Mouse (Mus musculus): ENCODE results near the gene Med9. TPM values are rescaled to one million over a fixed set of nuclear protein-coding genes. Genes with fewer than 3 reads are reported as not detected.

Med9 gene
- total and polyA plus RNA-seq, 3 experiments = 35.5 to 43.3 (median 41.6) TPM

DNA sequence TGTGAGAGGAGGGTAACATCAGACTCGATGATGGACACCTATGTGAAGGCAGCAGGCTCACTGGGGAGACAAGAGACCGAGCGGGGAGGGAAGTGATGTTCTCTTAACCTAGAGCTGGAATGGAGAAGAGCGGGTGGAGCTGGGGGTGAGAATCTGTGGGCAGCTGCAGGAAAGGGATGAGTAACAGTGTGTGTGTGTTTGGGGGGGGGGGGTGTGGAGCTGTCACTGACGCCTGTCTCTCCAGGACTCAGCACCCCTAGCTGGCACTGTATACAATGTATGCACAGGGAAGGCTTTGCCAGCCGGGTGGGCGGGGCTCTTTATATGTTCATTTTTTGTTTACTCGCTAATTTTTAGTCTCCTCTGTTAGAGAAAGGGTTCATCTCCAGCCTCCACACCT is 55.8 kb downstream of the Med9 start:
- Histone ChIP-seq H3K36me3 (replicated peaks in 1 of 2; ENCODE audit: control insufficient read depth in 1 of 2, insufficient read depth in 1 of 2, low read length in 1 of 2) (no peaks in the 10 kb centered on the region), H3K27me3 (replicated peaks) (no peaks in the 10 kb centered on the region), H3K4me3 (replicated peaks in 1 of 3; ENCODE audit: low read depth in 2 of 3, low read length in 2 of 3, poor library complexity in 1 of 3) (no peak overlapping the region), H3K4me2 (ENCODE audit: insufficient read depth, low read depth, poor library complexity, severe bottlenecking) (no peak overlapping the region), H3K9ac (ENCODE audit: insufficient read depth, low read depth) (no peak overlapping the region), H3K4me1 (ENCODE audit: control insufficient read depth in 1 of 2, insufficient read depth in 2 of 2) (peaks cover 4 to 8% of the 10 kb centered on the region in 2 experiments), H3K9me3 (replicated peaks; ENCODE audit: low read length) (no peaks in the 10 kb centered on the region), H3K79me2 (replicated peaks; ENCODE audit: control insufficient read depth, extremely low read depth, insufficient read depth, poor library complexity, severe bottlenecking) (no peaks in the 10 kb centered on the region), H3K27ac (ENCODE audit: insufficient read depth, low read depth) (no peak overlapping the region)
- dilution Hi-C loops (cut with MboI; ENCODE audit: extremely low pct_ligation_motif_present, extremely low pct_unique_long_range_greater_than_20kb, low sequenced_read_pairs) (no loop called here), in situ Hi-C loops (cut with MboI; ENCODE audit: low pct_ligation_motif_present, low pct_unique_long_range_greater_than_20kb, low sequenced_read_pairs) (no loop called here)
- TF ChIP-seq MAFK (IDR thresholded peaks at IDR 0.05; ENCODE audit: insufficient replicate concordance, low read length) (no peak), ETS1 (conservative IDR thresholded peaks at IDR 0.05; ENCODE audit: low read depth, low read length) (no peak), KAT2A (IDR thresholded peaks at IDR 0.05; ENCODE audit: insufficient replicate concordance, low read length) (no peak), ZMIZ1 (IDR thresholded peaks at IDR 0.05; ENCODE audit: low read depth, low read length) (no peak)
- no peak for DNase-seq (ENCODE audit: extremely low read depth)

DNA sequence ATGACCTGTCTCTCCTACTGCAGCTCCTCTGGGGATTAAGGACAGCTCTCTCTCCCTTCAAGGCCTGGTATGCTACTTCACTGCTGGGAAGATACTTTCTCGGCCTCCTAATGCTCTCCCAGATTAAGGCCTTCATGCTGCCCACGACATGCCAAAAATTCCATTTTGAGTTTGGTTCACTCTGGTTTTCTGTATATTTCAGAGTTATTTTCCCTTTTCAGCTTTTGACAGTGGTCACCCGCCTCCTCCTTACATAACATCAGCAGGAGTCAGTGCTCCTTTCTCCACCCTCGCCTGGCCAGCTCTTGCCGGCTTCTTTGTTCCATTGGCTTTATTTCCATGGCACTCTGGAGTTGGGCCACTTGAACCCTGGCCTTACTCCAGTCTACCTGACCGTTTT is 56.7 kb downstream of the Med9 start:
- no peak overlapping the region for H3K9ac ChIP-seq (ENCODE audit: insufficient read depth, low read depth)

DNA sequence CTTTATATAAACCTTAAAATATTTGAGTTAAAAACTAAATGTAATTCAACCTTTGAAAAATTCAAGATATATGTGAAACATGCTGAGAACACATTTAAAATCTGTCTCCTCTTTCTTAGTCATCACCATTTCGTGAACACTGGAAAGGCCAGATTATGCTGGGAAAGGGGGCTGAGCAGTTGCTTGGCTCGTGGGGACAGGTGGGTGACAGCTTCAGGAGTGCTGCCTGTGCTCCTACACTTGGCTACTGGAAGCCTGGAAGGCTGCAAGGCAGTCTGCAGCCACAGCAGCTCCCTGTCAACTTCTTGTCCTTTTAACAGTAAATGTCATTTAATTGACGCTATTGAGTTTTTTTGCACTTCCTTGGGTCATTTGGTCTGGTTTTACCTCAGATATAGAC is 57.9 kb downstream of the Med9 start:
- no peaks in the 10 kb centered on the region for H3K79me2 ChIP-seq (replicated peaks; ENCODE audit: control insufficient read depth, extremely low read depth, insufficient read depth, poor library complexity, severe bottlenecking)
- TF ChIP-seq IRF4 (IDR thresholded peaks at IDR 0.05; ENCODE audit: low read depth, low read length) = no peak
- TF ChIP-seq SIN3A (IDR thresholded peaks at IDR 0.05; ENCODE audit: low read length) = no peak
- TF ChIP-seq NRF1 (IDR thresholded peaks at IDR 0.05; ENCODE audit: low read depth, low read length) = no peak
- TF ChIP-seq BHLHE40 (IDR thresholded peaks at IDR 0.05; ENCODE audit: low read depth, low read length) = no peak
- no peak for TF ChIP-seq RCOR1 (conservative IDR thresholded peaks at IDR 0.05; ENCODE audit: low read depth, low read length)
- no peak for TF ChIP-seq MAZ (IDR thresholded peaks at IDR 0.05; ENCODE audit: low read depth, low read length)
- TF ChIP-seq KAT2A (IDR thresholded peaks at IDR 0.05; ENCODE audit: insufficient replicate concordance, low read length) = no peak
- TF ChIP-seq ETS1 (conservative IDR thresholded peaks at IDR 0.05; ENCODE audit: low read depth, low read length) = no peak
- no peak for TF ChIP-seq MAFK (IDR thresholded peaks at IDR 0.05; ENCODE audit: insufficient replicate concordance, low read length)
- TF ChIP-seq ELF1 (IDR thresholded peaks at IDR 0.05; ENCODE audit: low read depth, low read length) = no peak
- no peak for TF ChIP-seq GABPA (IDR thresholded peaks at IDR 0.05; ENCODE audit: insufficient replicate concordance, low read depth, low read length)
- TF ChIP-seq ZC3H11A (IDR thresholded peaks at IDR 0.05; ENCODE audit: low read depth, low read length) = no peak
- no peak for TF ChIP-seq ZKSCAN1 (IDR thresholded peaks at IDR 0.05; ENCODE audit: borderline replicate concordance, low read depth, low read length)
- no peak for TF ChIP-seq E2F4 (IDR thresholded peaks at IDR 0.05; ENCODE audit: insufficient replicate concordance, low read depth, low read length)
- no peak for TF ChIP-seq MXI1 (IDR thresholded peaks at IDR 0.05; ENCODE audit: low read depth, low read length)
- TF ChIP-seq JUND (conservative IDR thresholded peaks at IDR 0.05; ENCODE audit: low read depth, low read length) = no peak
- no peak for TF ChIP-seq MEF2A (IDR thresholded peaks at IDR 0.05; ENCODE audit: borderline replicate concordance, low read depth, low read length)
- TF ChIP-seq ZMIZ1 (IDR thresholded peaks at IDR 0.05; ENCODE audit: low read depth, low read length) = no peak
- TF ChIP-seq TBP (conservative IDR thresholded peaks at IDR 0.05; ENCODE audit: low read depth, low read length) = no peak
- H3K27me3 ChIP-seq (replicated peaks) = no peaks in the 10 kb centered on the region
- no peaks in the 10 kb centered on the region for H3K9me3 ChIP-seq (replicated peaks; ENCODE audit: low read length)
- H3K4me1 ChIP-seq (ENCODE audit: control insufficient read depth in 1 of 2, insufficient read depth in 2 of 2) = no peaks in the 10 kb centered on the region
- DNase-seq (ENCODE audit: extremely low read depth) = no peak
- H3K4me2 ChIP-seq (ENCODE audit: insufficient read depth, low read depth, poor library complexity, severe bottlenecking) = no peak overlapping the region
- no peak overlapping the region for H3K4me3 ChIP-seq (replicated peaks in 1 of 3; ENCODE audit: low read depth in 2 of 3, low read length in 2 of 3, poor library complexity in 1 of 3)
- dilution Hi-C loops (cut with MboI; ENCODE audit: extremely low pct_ligation_motif_present, extremely low pct_unique_long_range_greater_than_20kb, low sequenced_read_pairs) (no loop called here), in situ Hi-C loops (cut with MboI; ENCODE audit: low pct_ligation_motif_present, low pct_unique_long_range_greater_than_20kb, low sequenced_read_pairs) (no loop called here)
- no peaks in the 10 kb centered on the region for H3K36me3 ChIP-seq (replicated peaks in 1 of 2; ENCODE audit: control insufficient read depth in 1 of 2, insufficient read depth in 1 of 2, low read length in 1 of 2)
- no peak overlapping the region for H3K27ac ChIP-seq (ENCODE audit: insufficient read depth, low read depth)
- H3K9ac ChIP-seq (ENCODE audit: insufficient read depth, low read depth) = no peak overlapping the region

More for the DNA sequence above, 56.7 kb downstream of the Med9 start:
- dilution Hi-C loops (cut with MboI; ENCODE audit: extremely low pct_ligation_motif_present, extremely low pct_unique_long_range_greater_than_20kb, low sequenced_read_pairs) (no loop called here), in situ Hi-C loops (cut with MboI; ENCODE audit: low pct_ligation_motif_present, low pct_unique_long_range_greater_than_20kb, low sequenced_read_pairs) (no loop called here)
- Histone ChIP-seq H3K4me1 (ENCODE audit: control insufficient read depth in 1 of 2, insufficient read depth in 2 of 2) (no peaks in the 10 kb centered on the region), H3K27me3 (replicated peaks) (no peaks in the 10 kb centered on the region), H3K4me2 (ENCODE audit: insufficient read depth, low read depth, poor library complexity, severe bottlenecking) (no peak overlapping the region), H3K9me3 (replicated peaks; ENCODE audit: low read length) (no peaks in the 10 kb centered on the region), H3K36me3 (replicated peaks in 1 of 2; ENCODE audit: control insufficient read depth in 1 of 2, insufficient read depth in 1 of 2, low read length in 1 of 2) (no peaks in the 10 kb centered on the region), H3K4me3 (replicated peaks in 1 of 3; ENCODE audit: low read depth in 2 of 3, low read length in 2 of 3, poor library complexity in 1 of 3) (no peak overlapping the region), H3K79me2 (replicated peaks; ENCODE audit: control insufficient read depth, extremely low read depth, insufficient read depth, poor library complexity, severe bottlenecking) (no peaks in the 10 kb centered on the region), H3K27ac (ENCODE audit: insufficient read depth, low read depth) (no peak overlapping the region)
- DNase-seq (ENCODE audit: extremely low read depth) = no peak
- TF ChIP-seq MAZ (IDR thresholded peaks at IDR 0.05; ENCODE audit: low read depth, low read length) = no peak
- TF ChIP-seq POLR2A (IDR thresholded peaks at IDR 0.05; ENCODE audit: low read depth, low read length) = no peak
- no peak for TF ChIP-seq MAX (IDR thresholded peaks at IDR 0.05; ENCODE audit: low read length)
- TF ChIP-seq HCFC1 (IDR thresholded peaks at IDR 0.05; ENCODE audit: low read depth, low read length) = no peak
- no peak for TF ChIP-seq SMC3 (IDR thresholded peaks at IDR 0.05; ENCODE audit: low read depth, low read length)
- no peak for TF ChIP-seq MXI1 (IDR thresholded peaks at IDR 0.05; ENCODE audit: low read depth, low read length)
- no peak for TF ChIP-seq UBTF (IDR thresholded peaks at IDR 0.05; ENCODE audit: low read depth, low read length)
- no peak for TF ChIP-seq MEF2A (IDR thresholded peaks at IDR 0.05; ENCODE audit: borderline replicate concordance, low read depth, low read length)
- no peak for TF ChIP-seq ZC3H11A (IDR thresholded peaks at IDR 0.05; ENCODE audit: low read depth, low read length)
- no peak for TF ChIP-seq GABPA (IDR thresholded peaks at IDR 0.05; ENCODE audit: insufficient replicate concordance, low read depth, low read length)
- no peak for TF ChIP-seq POLR2AphosphoS2 (IDR thresholded peaks at IDR 0.05; ENCODE audit: low read depth, low read length)

Measured in CH12.LX (cell line).